21 mouse cellular contexts compared by ENCODE assay signal in genomic region chr3:27239568-27239967, GRCm38 (mm10). TPM values are rescaled to one million over a fixed set of nuclear protein-coding genes. Genes with fewer than 3 reads are reported as not detected.
A peak's percentile ranks its signal among the peaks of the same experiment; 100 is the strongest.
DNase-seq lines count a peak whose midpoint lies in the region; ATAC-seq and TF ChIP-seq lines count a peak whose summit lies in the region.
"Had no signal": no experiment of that assay in that cellular context is flagged by ENCODE, and none has a peak within 500 bp of the region (broad histone marks: within the 10 kb centered on the region; RNA-seq: fewer than 3 reads in every experiment).

No protein-coding gene starts in this region.

- H3K36me3 ChIP-seq in heart, embryonic 11.5 days (ENCODE audit: control insufficient read depth, insufficient read depth, low read length), result 0 out of 2 replicates have a peak, but pooled peaks cover 5% of the 10 kb centered on the region
- peaks cover 29% of the 10 kb centered on the region for H3K36me3 ChIP-seq in heart, postnatal 0 days (replicated peaks; ENCODE audit: control insufficient read depth, insufficient read depth, low read length)
- H3K36me3 ChIP-seq in hindbrain, embryonic 11.5 days (ENCODE audit: control insufficient read depth, insufficient read depth, low read length), result no peaks in the 10 kb centered on the region
- H3K36me3 ChIP-seq: embryonic facial prominence, embryonic 12.5 days had no signal

- no peaks in the 10 kb centered on the region for H3K4me1 ChIP-seq in heart, embryonic 11.5 days (ENCODE audit: control insufficient read depth, insufficient read depth, low read length)
- H3K4me1 ChIP-seq in heart, postnatal 0 days (ENCODE audit: control insufficient read depth, insufficient read depth), result 0 out of 2 replicates have a peak, but pooled peaks cover under 1% of the 10 kb centered on the region
- H3K4me1 ChIP-seq in hindbrain, embryonic 11.5 days (replicated peaks; ENCODE audit: control insufficient read depth, insufficient read depth, low read length), result no peaks in the 10 kb centered on the region
- H3K4me1 ChIP-seq: embryonic facial prominence, embryonic 12.5 days; hindbrain, embryonic 10.5 days; limb, embryonic 10.5 days; neural tube, embryonic 15.5 days had no signal

- 85% methylated on average over 16 of the region's 16 CpGs for WGBS in heart, embryonic 11.5 days (ENCODE audit: insufficient replicate concordance)
- 69% methylated on average over 16 of the region's 16 CpGs for WGBS in heart, postnatal 0 days
- WGBS in hindbrain, embryonic 11.5 days, result 90% methylated on average over 16 of the region's 16 CpGs

- ATAC-seq in heart, embryonic 11.5 days (replicated peaks; ENCODE audit: insufficient number of reproducible peaks, low FRiP score, low TSS enrichment), result no peak
- peak; percentile 65 for ATAC-seq in heart, postnatal 0 days (ENCODE audit: insufficient read depth, low read depth)
- no peak for ATAC-seq in hindbrain, embryonic 11.5 days (ENCODE audit: low FRiP score)
- ATAC-seq: forebrain, embryonic 14.5 days; liver, postnatal 0 days; midbrain, embryonic 16.5 days had no signal

- no peak for TF ChIP-seq CTCF in heart, postnatal 0 days (IDR thresholded peaks at IDR 0.05; ENCODE audit: low read depth)

- H3K4me3 ChIP-seq in heart, embryonic 11.5 days (ENCODE audit: low read depth, low read length), result no peak overlapping the region
- H3K4me3 ChIP-seq in heart, postnatal 0 days (ENCODE audit: low read depth, low read length), result no peak overlapping the region
- no peak overlapping the region for H3K4me3 ChIP-seq in hindbrain, embryonic 11.5 days (ENCODE audit: low read depth, low read length)
- H3K4me3 ChIP-seq: embryonic facial prominence, embryonic 12.5 days; erythroblast, embryonic 14.5 days; hindbrain, embryonic 10.5 days; limb, embryonic 10.5 days; neural tube, embryonic 15.5 days had no signal

- H3K9me3 ChIP-seq in heart, embryonic 11.5 days (replicated peaks; ENCODE audit: control insufficient read depth, low read length), result no peaks in the 10 kb centered on the region
- no peaks in the 10 kb centered on the region for H3K9me3 ChIP-seq in heart, postnatal 0 days (replicated peaks; ENCODE audit: control insufficient read depth, low read length)
- H3K9me3 ChIP-seq in hindbrain, embryonic 11.5 days (ENCODE audit: control insufficient read depth, low read length), result no peaks in the 10 kb centered on the region
- H3K9me3 ChIP-seq: embryonic facial prominence, embryonic 12.5 days; hindbrain, embryonic 10.5 days; limb, embryonic 10.5 days; neural tube, embryonic 15.5 days had no signal

- intact Hi-C loops in left cerebral cortex, postnatal 4 days (cut with DNase I), result no loop called here

- no peaks in the 10 kb centered on the region for H3K27me3 ChIP-seq in heart, embryonic 11.5 days (ENCODE audit: control insufficient read depth, insufficient read depth, low read length)
- no peaks in the 10 kb centered on the region for H3K27me3 ChIP-seq in heart, postnatal 0 days (ENCODE audit: control insufficient read depth, insufficient read depth, low read length)
- no peaks in the 10 kb centered on the region for H3K27me3 ChIP-seq in hindbrain, embryonic 11.5 days (ENCODE audit: control insufficient read depth, insufficient read depth, low read length)
- H3K27me3 ChIP-seq: embryonic facial prominence, embryonic 12.5 days; neural tube, embryonic 15.5 days had no signal

- no peak overlapping the region for H3K4me2 ChIP-seq in heart, embryonic 11.5 days
- H3K4me2 ChIP-seq in heart, postnatal 0 days (ENCODE audit: low read depth, low read length), result no peak overlapping the region
- H3K4me2 ChIP-seq in hindbrain, embryonic 11.5 days (replicated peaks; ENCODE audit: low read depth, low read length), result no peak overlapping the region
- H3K4me2 ChIP-seq: embryonic facial prominence, embryonic 12.5 days; neural tube, embryonic 15.5 days had no signal

- DNase-seq in heart, adult 18-20 months, result peak; percentile 74 to 84
- peak; percentile 60 for DNase-seq in adrenal gland, postnatal 14 days
- DNase-seq in heart, postnatal 0 days (ENCODE audit: low spot score), result no peak
- peak; percentile 47 for DNase-seq in testis, postnatal 10 days (ENCODE audit: low spot score)
- no peak for DNase-seq in hindbrain, embryonic 11.5 days (ENCODE audit: low spot score)
- no peak for DNase-seq in left cerebral cortex, postnatal 4 days
- no peak for DNase-seq in cerebellum, adult 11 months
- DNase-seq: cerebellum, adult 9-11 months; kidney, adult 2 months; liver, postnatal 0 days; lung, postnatal 14 days; right cerebral cortex, postnatal 14 days; thymus, postnatal 25 days had no signal

- no peak overlapping the region for H3K27ac ChIP-seq in heart, embryonic 11.5 days (ENCODE audit: low read depth, low read length)
- no peak overlapping the region for H3K27ac ChIP-seq in heart, postnatal 0 days (ENCODE audit: low read depth)
- no peak overlapping the region for H3K27ac ChIP-seq in hindbrain, embryonic 11.5 days (ENCODE audit: low read depth, low read length)
- H3K27ac ChIP-seq: embryonic facial prominence, embryonic 12.5 days; hindbrain, embryonic 10.5 days; limb, embryonic 10.5 days; neural tube, embryonic 15.5 days had no signal

- TF ChIP-seq EP300 in heart, postnatal 0 days (IDR thresholded peaks at IDR 0.05; ENCODE audit: low read depth), result 0 out of 2 replicates have a peak, but pooled peaks have one; percentile 48

- H3K9ac ChIP-seq in heart, embryonic 11.5 days (ENCODE audit: low read depth, low read length), result no peak overlapping the region
- H3K9ac ChIP-seq in heart, postnatal 0 days (replicated peaks; ENCODE audit: low read depth, low read length), result no peak overlapping the region
- H3K9ac ChIP-seq in hindbrain, embryonic 11.5 days (ENCODE audit: low read depth, low read length), result no peak overlapping the region
- H3K9ac ChIP-seq: embryonic facial prominence, embryonic 12.5 days; liver, postnatal 0 days; neural tube, embryonic 15.5 days had no signal

RNA-seq across cellular contexts. Expression of gene Nceh1, which starts 56.8 kb away (rescaled TPM):
- 100 to 1,000 TPM; 227 to 231 TPM for total RNA-seq in heart, adult 18-20 months (2021)
- polyA plus RNA-seq in heart, embryonic 11.5 days (2014; fragmentation: Nextera tagmentation; extraction: Ambion mirVana), result 11.4 and 12.6 TPM in 2 replicates
- total RNA-seq in adrenal gland, postnatal 14 days (2021), result 87.5 and 88.1 TPM in 2 replicates
- 80.7 and 81.0 TPM in 2 replicates for total RNA-seq in heart, postnatal 0 days (2014; rRNA removed; ENCODE audit: low replicate concordance)
- polyA plus RNA-seq in heart, postnatal 0 days (2015; fragmentation: Nextera tagmentation; extraction: Ambion mirVana), result 51.6 and 67.7 TPM in 2 replicates
- 3.0 and 4.6 TPM in 2 replicates for polyA plus RNA-seq in hindbrain, embryonic 11.5 days (2014; fragmentation: Nextera tagmentation; extraction: Ambion mirVana)
- 10 to 100 TPM; 26.2 to 30.6 TPM for total RNA-seq in left cerebral cortex, postnatal 4 days (2021)

Comparison
In these comparisons a context has a peak if more than half of its experiments do, and no peak if none do; other contexts are left out.
1. DNase-seq: peak in heart, adult 18-20 months (2 of 2), adrenal gland, postnatal 14 days (single experiment) and testis, postnatal 10 days (single experiment); none in heart, postnatal 0 days (single experiment), hindbrain, embryonic 11.5 days (single experiment), left cerebral cortex, postnatal 4 days (single experiment) and cerebellum, adult 11 months (single experiment).